Mouse (Mus musculus) forebrain, embryonic 15.5 days (tissue): ENCODE data around the gene Thada. TPM values are rescaled to one million over a fixed set of nuclear protein-coding genes. Genes with fewer than 3 reads are reported as not detected.

Experiments used
- ATAC-seq: fragments of 200-750 bp; cut with Nextera tagmentation; replicated peaks from 2 replicates; pipeline ENCODE4 v1.8.0; 2017; ENCODE audit warnings: mild to moderate bottlenecking, moderate TSS enrichment, moderate library complexity
- H3K27ac ChIP-seq: fragments of 300-500 bp; sonication (generic); replicated peaks from 2 replicates; pipeline ENCODE4 v1.5.1; 2015; ENCODE audit warnings: mild to moderate bottlenecking, inconsistent platforms
- H3K27me3 ChIP-seq: fragments of 300-500 bp; sonication (generic); 2 replicates; pipeline ENCODE4 v1.6.1; 2015; ENCODE audit warnings: inconsistent platforms
- H3K36me3 ChIP-seq: fragments of 300-500 bp; sonication (generic); 2 replicates; pipeline ENCODE4 v1.6.1; 2015; ENCODE audit warnings: mild to moderate bottlenecking, inconsistent platforms
- H3K4me1 ChIP-seq: fragments of 300-500 bp; sonication (generic); 2 replicates; pipeline ENCODE4 v1.6.1; 2015; ENCODE audit warnings: inconsistent platforms
- H3K4me2 ChIP-seq: fragments of 300-500 bp; sonication (generic); replicated peaks from 2 replicates; pipeline ENCODE4 v1.6.1; 2015; ENCODE audit warnings: mild to moderate bottlenecking, inconsistent platforms
- H3K4me3 ChIP-seq: fragments of 300-500 bp; sonication (generic); 2 replicates; pipeline ENCODE4 v1.5.1; 2015; ENCODE audit warnings: mild to moderate bottlenecking, inconsistent platforms
- H3K9ac ChIP-seq: fragments of 300-500 bp; sonication (generic); replicated peaks from 2 replicates; pipeline ENCODE4 v1.6.1; 2015; ENCODE audit warnings: mild to moderate bottlenecking, inconsistent platforms
- H3K9me3 ChIP-seq: fragments of 300-500 bp; sonication (generic); 2 replicates; pipeline ENCODE4 v1.6.1; 2016; ENCODE audit warnings: inconsistent platforms
- WGBS: fragments of 180-500 bp; shearing (Covaris S2); methylation state at CpG from one replicate; pipeline ENCODE4 v1.1.7; 2015; ENCODE audit warnings: mixed read lengths; 5-methylcytosine and 5-hydroxymethylcytosine counted together
- polyA plus RNA-seq: library from polyadenylated mRNA; unstranded; fragments of >200 nt; fragmentation: Nextera tagmentation; extraction: Ambion mirVana; gene quantifications from 2 replicates; pipeline ENCODE4 v1.2.1, GENCODE M21; 2015

Thada gene
- polyA plus RNA-seq, 1 experiment from 2014 or later, result 6.0 TPM

DNA sequence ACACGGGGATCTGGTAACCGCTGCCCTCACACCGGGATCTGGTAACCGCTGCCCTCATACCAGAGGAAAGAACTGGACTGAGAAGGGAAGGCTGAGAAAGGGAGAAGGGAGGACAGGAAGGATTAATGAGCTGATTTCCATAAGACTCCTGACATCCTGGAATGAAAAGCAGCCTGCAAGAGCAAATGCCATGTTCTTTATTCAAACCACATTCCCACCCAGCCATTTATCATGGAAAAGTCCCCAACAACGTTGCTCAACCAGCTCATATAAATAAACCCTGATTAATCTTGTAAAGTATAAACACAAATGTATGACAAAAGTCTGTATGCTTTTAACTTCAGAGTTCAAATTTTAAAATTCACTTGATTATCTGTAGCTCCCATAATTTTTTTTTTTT, 196.3 kb downstream of the Thada start:
- no peaks in the 10 kb centered on the region for H3K9me3 ChIP-seq
- H3K4me2 ChIP-seq, result no peak overlapping the region
- no peak overlapping the region for H3K27ac ChIP-seq
- WGBS, result 93% methylated on average over 5 of the region's 5 CpGs
- H3K4me1 ChIP-seq, result peaks cover 23% of the 10 kb centered on the region
- ATAC-seq, result no peak
- no peaks in the 10 kb centered on the region for H3K36me3 ChIP-seq
- H3K9ac ChIP-seq, result no peak overlapping the region
- H3K27me3 ChIP-seq, result no peaks in the 10 kb centered on the region
- H3K4me3 ChIP-seq, result no peak overlapping the region

DNA sequence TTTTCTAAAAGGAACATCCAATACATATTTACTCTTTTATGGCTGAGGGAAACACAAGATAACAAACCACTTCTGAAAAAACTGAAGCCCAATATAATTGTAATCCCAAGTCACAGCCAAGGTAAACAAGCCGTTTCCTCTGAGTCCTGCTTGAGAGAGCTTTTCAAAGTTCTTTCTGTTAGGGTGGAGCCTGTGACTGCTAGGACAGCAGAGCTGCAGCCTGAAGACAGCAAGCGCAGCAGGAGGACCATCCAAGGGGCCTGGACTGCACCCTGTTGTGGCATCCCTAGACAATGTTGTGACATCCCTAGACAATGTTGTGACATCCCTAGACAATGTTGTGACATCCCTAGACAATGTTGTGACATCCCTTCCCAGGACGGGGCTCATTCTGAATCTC, 197.6 kb downstream of the Thada start:
- Histone ChIP-seq H3K4me1 (peaks cover 10% of the 10 kb centered on the region), H3K27me3 (no peaks in the 10 kb centered on the region), H3K27ac (no peak overlapping the region), H3K4me2 (no peak overlapping the region), H3K4me3 (no peak overlapping the region), H3K9me3 (no peaks in the 10 kb centered on the region), H3K36me3 (no peaks in the 10 kb centered on the region), H3K9ac (no peak overlapping the region)
- whole genome bisulfite sequencing, result 73% methylated on average over 3 of the region's 3 CpGs
- ATAC-seq, result no peak

DNA sequence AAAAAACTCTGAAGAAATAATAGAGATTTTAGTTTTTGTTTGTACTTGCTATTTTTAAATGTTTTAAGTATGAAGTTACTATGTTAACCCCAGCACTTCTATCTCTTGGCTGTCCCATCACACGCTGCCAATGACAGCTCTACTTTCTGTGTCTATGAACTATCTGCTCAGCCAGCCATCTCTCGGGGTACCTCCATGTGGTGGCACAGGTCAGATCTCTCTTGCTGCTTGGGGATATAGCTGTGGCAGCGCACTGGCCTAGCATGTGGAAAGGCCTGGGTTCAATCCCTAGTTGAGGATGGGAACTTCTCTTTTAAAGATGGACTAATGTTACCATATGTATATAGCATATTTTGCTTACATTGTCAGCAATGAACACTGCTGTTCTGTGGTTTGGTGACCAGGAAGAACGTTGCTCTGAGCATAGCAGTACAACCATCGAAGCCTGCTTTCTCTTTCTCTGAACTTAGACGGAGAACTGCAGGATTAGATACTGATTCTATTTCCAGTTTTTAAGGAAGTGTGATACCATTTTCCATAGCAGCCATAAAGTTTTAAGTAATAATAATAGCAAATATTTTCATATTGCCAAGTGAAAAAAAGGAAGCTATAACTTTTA, 198.4 kb downstream of the Thada start:
- 92% methylated on average over 6 of the region's 6 CpGs for WGBS
- Histone ChIP-seq H3K4me2 (no peak overlapping the region), H3K27ac (no peak overlapping the region), H3K36me3 (no peaks in the 10 kb centered on the region), H3K27me3 (no peaks in the 10 kb centered on the region), H3K9ac (no peak overlapping the region), H3K4me3 (no peak overlapping the region), H3K4me1 (0 out of 2 replicates have a peak, but pooled peaks cover 1% of the 10 kb centered on the region), H3K9me3 (no peaks in the 10 kb centered on the region)
- no peak for ATAC-seq

DNA sequence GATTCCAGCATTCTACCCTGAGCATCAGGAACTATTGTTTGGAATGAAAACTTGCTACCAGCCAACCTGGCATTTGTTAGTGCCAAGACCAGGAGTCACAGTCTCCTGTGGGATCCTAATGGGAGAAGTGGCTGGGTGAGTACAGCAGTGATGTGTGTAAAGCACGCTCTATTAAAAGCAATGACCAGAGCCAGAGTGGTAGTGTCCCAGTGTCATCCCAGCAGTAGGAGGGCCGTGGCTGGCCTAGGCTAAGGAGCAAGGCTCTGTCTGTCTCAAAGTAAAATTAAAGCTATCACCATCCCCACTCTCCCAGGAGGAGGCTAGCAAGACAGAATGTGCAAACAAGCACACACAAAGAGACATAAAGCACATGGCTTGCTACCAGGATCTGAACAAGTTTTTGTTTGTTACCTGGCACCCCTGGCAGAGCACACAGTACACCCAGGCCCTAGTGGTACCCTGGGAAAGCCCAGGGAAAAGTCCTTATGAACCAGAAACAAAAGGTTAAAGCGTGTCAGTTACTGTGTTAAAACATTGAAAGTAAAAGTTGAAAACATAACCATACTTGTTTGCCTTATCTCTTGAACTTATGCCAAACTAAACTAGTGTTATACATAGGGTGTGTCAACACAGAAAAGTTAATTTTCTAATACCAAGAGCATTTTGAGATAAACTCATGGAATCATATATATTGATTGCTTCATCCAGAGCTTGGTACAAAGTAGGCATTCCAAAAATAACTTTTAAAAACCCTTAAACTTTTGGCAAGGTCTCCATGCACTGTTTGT, 199.7 kb downstream of the Thada start:
- H3K4me1 ChIP-seq, result no peaks in the 10 kb centered on the region
- 91% methylated on average over 3 of the region's 3 CpGs for WGBS
- no peaks in the 10 kb centered on the region for H3K9me3 ChIP-seq
- H3K27me3 ChIP-seq, result no peaks in the 10 kb centered on the region
- no peak for ATAC-seq
- H3K4me2 ChIP-seq, result no peak overlapping the region
- H3K36me3 ChIP-seq, result no peaks in the 10 kb centered on the region
- no peak overlapping the region for H3K9ac ChIP-seq
- H3K27ac ChIP-seq, result no peak overlapping the region
- no peak overlapping the region for H3K4me3 ChIP-seq

DNA sequence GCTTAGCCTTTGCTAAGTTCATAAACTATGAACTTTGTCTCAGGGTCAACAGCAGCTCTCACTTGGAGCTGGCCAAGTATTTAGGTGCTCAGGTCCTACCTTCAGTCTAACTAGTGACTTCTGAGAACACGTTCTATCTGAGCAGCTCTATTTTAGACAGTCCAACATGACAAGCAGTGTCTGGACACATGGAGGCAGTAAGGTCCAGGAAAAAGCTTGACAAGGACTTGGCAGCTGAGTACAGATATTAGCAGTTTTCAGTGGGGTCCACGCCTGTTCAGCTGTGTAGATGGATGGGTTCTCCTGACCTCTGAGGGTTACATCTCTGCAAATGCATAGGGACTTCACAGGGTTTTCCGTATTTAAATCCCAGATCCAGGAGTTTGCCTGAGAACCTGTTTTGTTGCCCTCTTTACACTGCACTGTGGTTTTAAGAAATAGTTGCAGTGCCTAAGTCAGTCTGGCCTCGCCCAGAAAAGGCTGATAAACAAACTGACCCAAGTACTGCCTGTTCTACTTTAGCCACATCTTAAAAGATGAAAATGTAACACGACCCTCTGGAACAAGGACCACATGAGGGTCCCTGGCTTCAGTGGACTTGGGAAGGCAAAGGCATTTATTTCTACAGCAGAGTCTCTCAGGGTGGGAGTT, 200.4 kb downstream of the Thada start:
- WGBS, result 93% methylated on average over 5 of the region's 5 CpGs
- Histone ChIP-seq H3K4me2 (no peak overlapping the region), H3K36me3 (no peaks in the 10 kb centered on the region), H3K9ac (no peak overlapping the region), H3K27me3 (no peaks in the 10 kb centered on the region), H3K4me1 (no peaks in the 10 kb centered on the region), H3K4me3 (no peak overlapping the region), H3K27ac (no peak overlapping the region), H3K9me3 (no peaks in the 10 kb centered on the region)
- ATAC-seq, result no peak

DNA sequence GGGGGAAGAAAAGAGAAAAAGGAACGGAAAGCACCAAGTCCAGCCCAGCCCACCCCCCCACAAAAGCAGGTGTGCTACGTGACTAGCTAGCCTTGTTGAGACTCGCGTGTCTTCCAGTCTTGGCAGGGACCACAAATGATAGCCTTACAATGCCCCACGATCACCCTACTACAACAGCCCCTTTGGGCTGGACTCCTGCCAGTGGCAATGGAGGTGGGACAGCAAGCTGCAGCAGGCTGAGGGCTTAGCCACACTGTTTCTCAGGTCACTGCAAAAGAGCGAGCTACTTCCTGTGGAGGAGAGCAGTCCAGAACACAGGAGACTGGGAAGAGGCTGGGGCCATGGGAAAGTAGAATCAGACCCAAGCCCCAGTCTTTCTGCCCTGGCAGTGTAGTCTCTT, 201.7 kb downstream of the Thada start:
- no peak overlapping the region for H3K9ac ChIP-seq
- H3K4me2 ChIP-seq, result no peak overlapping the region
- ATAC-seq, result no peak
- H3K4me3 ChIP-seq, result no peak overlapping the region
- H3K27me3 ChIP-seq, result no peaks in the 10 kb centered on the region
- H3K36me3 ChIP-seq, result no peaks in the 10 kb centered on the region
- no peaks in the 10 kb centered on the region for H3K9me3 ChIP-seq
- H3K27ac ChIP-seq, result no peak overlapping the region
- H3K4me1 ChIP-seq, result peaks cover 3% of the 10 kb centered on the region
- 58% methylated on average over 6 of the region's 6 CpGs for WGBS

DNA sequence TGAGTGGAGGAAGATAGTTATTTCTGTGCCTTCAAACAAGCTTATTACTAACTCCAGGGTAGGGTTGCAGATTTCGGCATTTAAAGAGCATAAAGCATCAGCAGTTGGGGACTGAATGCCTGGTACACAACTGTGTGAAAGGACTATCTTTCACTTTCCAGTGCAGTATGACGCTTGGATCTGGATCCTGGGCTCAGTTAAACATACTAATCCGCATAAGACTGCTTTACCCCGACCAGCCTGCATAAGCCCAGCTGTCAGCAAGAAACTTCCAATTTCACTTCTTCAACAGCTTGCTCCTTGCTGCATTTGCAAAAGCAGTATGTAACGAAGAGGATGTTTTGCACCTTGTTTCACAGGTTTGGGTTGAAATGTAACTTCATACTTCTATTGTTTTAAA, 202.4 kb downstream of the Thada start:
- Histone ChIP-seq H3K4me3 (no peak overlapping the region), H3K4me1 (peaks cover 10% of the 10 kb centered on the region), H3K4me2 (no peak overlapping the region), H3K9me3 (no peaks in the 10 kb centered on the region), H3K36me3 (no peaks in the 10 kb centered on the region), H3K27ac (no peak overlapping the region), H3K9ac (no peak overlapping the region), H3K27me3 (no peaks in the 10 kb centered on the region)
- WGBS, result 78% methylated on average over 5 of the region's 5 CpGs
- no peak for ATAC-seq

DNA sequence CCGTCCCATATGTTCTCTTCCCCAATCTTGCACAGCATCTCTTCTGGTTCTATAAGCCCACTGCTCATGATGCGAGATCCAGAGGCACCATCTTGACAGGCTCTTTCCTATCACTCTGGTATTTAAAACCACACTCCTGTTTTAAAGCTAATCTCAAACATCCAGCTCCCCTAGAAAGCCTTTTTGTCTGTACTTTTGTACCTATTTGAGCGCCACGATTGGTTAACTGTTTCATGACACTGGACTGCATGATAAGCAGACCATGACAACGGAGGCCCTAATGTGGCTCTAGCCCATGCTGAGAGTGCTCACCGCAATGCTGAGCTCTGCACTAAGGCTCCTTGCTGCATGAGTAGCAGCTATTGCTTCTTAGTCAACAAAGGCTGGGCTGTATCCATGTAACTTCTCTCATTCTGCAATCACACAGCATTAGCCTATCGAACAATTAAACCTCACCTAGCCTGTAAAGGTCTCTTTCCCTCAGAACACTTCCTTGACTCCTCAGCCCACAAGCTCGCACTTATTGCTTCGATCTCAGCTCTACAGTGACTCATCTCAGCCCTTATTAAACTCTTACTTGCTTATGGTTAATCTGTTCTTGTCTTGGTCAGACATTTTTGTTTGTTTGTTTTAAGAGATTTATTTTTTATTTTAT, 203.6 kb downstream of the Thada start:
- Histone ChIP-seq H3K9me3 (no peaks in the 10 kb centered on the region), H3K4me3 (no peak overlapping the region), H3K27ac (no peak overlapping the region), H3K27me3 (no peaks in the 10 kb centered on the region), H3K4me2 (no peak overlapping the region), H3K4me1 (peaks cover 18% of the 10 kb centered on the region), H3K9ac (no peak overlapping the region), H3K36me3 (no peaks in the 10 kb centered on the region)
- no peak for ATAC-seq
- 89% methylated on average over 9 of the region's 9 CpGs for WGBS

DNA sequence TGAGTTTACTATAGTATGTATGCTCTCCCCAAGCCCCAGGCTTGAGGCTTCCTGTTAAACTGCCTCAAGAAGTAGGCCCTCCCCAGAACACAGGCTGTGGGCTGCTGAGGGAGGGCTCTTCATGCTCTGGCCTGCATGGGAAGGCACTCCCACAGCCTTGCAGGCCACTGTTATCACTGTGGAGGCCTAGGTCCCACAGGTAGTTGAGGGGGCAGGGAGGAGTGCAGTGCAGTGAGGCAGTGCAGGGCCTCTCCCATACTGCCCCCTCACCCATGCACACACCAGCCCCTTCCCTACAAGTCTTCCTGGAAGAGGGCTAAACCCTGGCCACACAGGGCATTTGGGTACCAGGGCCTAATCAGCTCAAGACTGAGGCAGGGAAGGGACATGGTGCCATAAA, 205.0 kb downstream of the Thada start:
- Histone ChIP-seq H3K27me3 (no peaks in the 10 kb centered on the region), H3K36me3 (no peaks in the 10 kb centered on the region), H3K4me1 (peaks cover 21% of the 10 kb centered on the region), H3K9me3 (no peaks in the 10 kb centered on the region), H3K4me2 (no peak overlapping the region), H3K27ac (no peak overlapping the region), H3K4me3 (no peak overlapping the region), H3K9ac (no peak overlapping the region)
- ATAC-seq, result no peak

DNA sequence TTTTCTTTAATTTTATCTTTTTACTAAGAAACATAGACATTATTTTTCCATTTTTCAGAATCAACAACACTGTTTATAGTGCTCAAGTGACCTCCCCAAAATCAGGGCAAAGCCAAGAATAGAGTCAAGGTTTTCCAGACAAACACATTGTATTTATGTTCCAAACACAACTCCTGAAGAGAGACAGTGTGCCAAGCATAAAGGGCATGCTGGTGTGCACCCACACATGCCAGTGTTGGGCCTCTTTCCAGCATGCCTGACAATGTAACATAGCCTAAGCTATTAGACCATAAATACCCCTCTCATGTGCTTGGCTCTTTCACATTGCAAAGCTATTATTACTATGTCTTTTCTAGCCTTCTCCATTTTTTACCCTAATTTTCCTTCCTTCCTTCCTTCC, 205.8 kb downstream of the Thada start:
- no peak overlapping the region for H3K27ac ChIP-seq
- H3K9me3 ChIP-seq, result no peaks in the 10 kb centered on the region
- peaks cover 22% of the 10 kb centered on the region for H3K4me1 ChIP-seq
- no peak overlapping the region for H3K4me3 ChIP-seq
- no peak overlapping the region for H3K4me2 ChIP-seq
- no peak overlapping the region for H3K9ac ChIP-seq
- no peaks in the 10 kb centered on the region for H3K36me3 ChIP-seq
- no peaks in the 10 kb centered on the region for H3K27me3 ChIP-seq
- no peak for ATAC-seq

DNA sequence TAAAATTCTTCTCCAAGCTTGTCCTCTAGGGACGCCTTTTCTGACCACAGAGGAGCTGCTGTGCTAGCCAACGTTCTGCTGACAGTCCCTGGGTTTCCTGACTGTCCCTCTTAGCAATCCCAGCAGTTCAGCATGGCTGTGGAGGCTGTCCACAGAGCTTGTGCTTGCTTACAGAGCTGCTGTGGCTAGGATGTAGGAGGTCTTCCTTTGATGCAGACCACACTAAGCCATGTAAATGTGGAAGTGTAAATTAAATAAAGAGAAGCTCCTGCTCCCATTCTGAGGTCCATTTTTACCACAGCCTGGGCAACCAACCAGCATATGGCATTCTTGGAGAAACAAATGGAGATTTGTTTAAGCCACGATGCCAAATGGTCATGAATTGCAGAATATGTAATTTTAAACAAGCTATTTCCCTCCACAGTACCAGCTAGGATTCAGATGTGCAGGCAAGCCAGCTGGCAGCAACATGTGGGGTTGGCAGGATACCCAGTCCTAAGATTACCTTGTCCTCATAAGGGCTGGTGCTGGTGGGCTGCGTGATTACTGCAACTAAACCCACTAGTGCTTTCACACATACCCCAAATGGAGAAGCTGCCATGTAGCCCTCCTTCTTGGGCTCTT, 207.3 kb downstream of the Thada start:
- Histone ChIP-seq H3K27ac (peak overlapping the region; percentile 75), H3K4me2 (no peak overlapping the region), H3K36me3 (no peaks in the 10 kb centered on the region), H3K4me3 (no peak overlapping the region), H3K27me3 (no peaks in the 10 kb centered on the region), H3K9ac (no peak overlapping the region), H3K4me1 (peaks cover 22% of the 10 kb centered on the region), H3K9me3 (no peaks in the 10 kb centered on the region)
- ATAC-seq, result peak; percentile 89
- WGBS, result 38% methylated on average over 4 of the region's 4 CpGs
